Mouse (Mus musculus): ENCODE results near the gene Hipk3. TPM values are rescaled to one million over a fixed set of nuclear protein-coding genes. Genes with fewer than 3 reads are reported as not detected.

Hipk3 gene
- polyA plus RNA-seq, 1 experiment from 2014 or later = 33.1 TPM

- no peaks in the 10 kb centered on the region for H3K36me3 ChIP-seq (ENCODE audit: control insufficient read depth, insufficient read depth, low read length)
- peaks cover 12% of the 10 kb centered on the region; the same call in 1 of the 2 replicates for H3K4me1 ChIP-seq (ENCODE audit: control insufficient read depth, insufficient read depth, low read length)
- no peaks in the 10 kb centered on the region for H3K27me3 ChIP-seq (replicated peaks; ENCODE audit: control insufficient read depth, insufficient read depth, low read length)
- H3K9me3 ChIP-seq (ENCODE audit: control insufficient read depth, low read length) = no peaks in the 10 kb centered on the region
- 0 out of 2 replicates have a peak overlapping the region, but pooled peaks have one; percentile 7 for H3K4me2 ChIP-seq (ENCODE audit: low read depth, low read length)
- no peak overlapping the region for H3K9ac ChIP-seq (ENCODE audit: low read depth, low read length)
- no peak for ATAC-seq (ENCODE audit: low read depth)
- WGBS = 26% methylated on average over 4 of the region's 4 CpGs
- H3K27ac ChIP-seq (replicated peaks; ENCODE audit: low read depth, low read length) = no peak overlapping the region
- DNase-seq (ENCODE audit: low spot score) = no peak
- H3K4me3 ChIP-seq (ENCODE audit: low read depth, low read length) = no peak overlapping the region
These were observed 3.5 kb upstream of the Hipk3 start for GRCm38 (mm10) chr2:104497771-104498170.

- peaks cover 12% of the 10 kb centered on the region; the same call in 1 of the 2 replicates for H3K4me1 ChIP-seq (ENCODE audit: control insufficient read depth, insufficient read depth, low read length)
- H3K4me3 ChIP-seq (ENCODE audit: low read depth, low read length) = no peak overlapping the region
- no peak overlapping the region for H3K4me2 ChIP-seq (ENCODE audit: low read depth, low read length)
- 94% methylated on average over 2 of the region's 2 CpGs for WGBS
- no peaks in the 10 kb centered on the region for H3K27me3 ChIP-seq (replicated peaks; ENCODE audit: control insufficient read depth, insufficient read depth, low read length)
- H3K9ac ChIP-seq (ENCODE audit: low read depth, low read length) = no peak overlapping the region
- no peaks in the 10 kb centered on the region for H3K36me3 ChIP-seq (ENCODE audit: control insufficient read depth, insufficient read depth, low read length)
- ATAC-seq (ENCODE audit: low read depth) (no peak), DNase-seq (ENCODE audit: low spot score) (no peak)
- no peak overlapping the region for H3K27ac ChIP-seq (replicated peaks; ENCODE audit: low read depth, low read length)
- H3K9me3 ChIP-seq (ENCODE audit: control insufficient read depth, low read length) = no peaks in the 10 kb centered on the region
These were observed 3.0 kb upstream of the Hipk3 start for GRCm38 (mm10) chr2:104497231-104497630.

GRCm38 (mm10) chr2:104496206-104496605 is 2.0 kb upstream of the Hipk3 start:
- Histone ChIP-seq H3K27ac (replicated peaks; ENCODE audit: low read depth, low read length) (no peak overlapping the region), H3K27me3 (replicated peaks; ENCODE audit: control insufficient read depth, insufficient read depth, low read length) (no peaks in the 10 kb centered on the region), H3K4me2 (ENCODE audit: low read depth, low read length) (no peak overlapping the region), H3K36me3 (ENCODE audit: control insufficient read depth, insufficient read depth, low read length) (no peaks in the 10 kb centered on the region), H3K9me3 (ENCODE audit: control insufficient read depth, low read length) (no peaks in the 10 kb centered on the region), H3K9ac (ENCODE audit: low read depth, low read length) (no peak overlapping the region), H3K4me3 (ENCODE audit: low read depth, low read length) (no peak overlapping the region), H3K4me1 (ENCODE audit: control insufficient read depth, insufficient read depth, low read length) (peaks cover 15% of the 10 kb centered on the region)
- WGBS = 38% methylated on average over 5 of the region's 5 CpGs
- ATAC-seq (ENCODE audit: low read depth) (no peak), DNase-seq (ENCODE audit: low spot score) (no peak)

- H3K4me1 ChIP-seq (ENCODE audit: control insufficient read depth, insufficient read depth, low read length) = peaks cover 15% of the 10 kb centered on the region
- H3K36me3 ChIP-seq (ENCODE audit: control insufficient read depth, insufficient read depth, low read length) = no peaks in the 10 kb centered on the region
- peak; percentile 22 for DNase-seq (ENCODE audit: low spot score)
- H3K9ac ChIP-seq (ENCODE audit: low read depth, low read length) = peak overlapping the region; percentile 100
- H3K4me3 ChIP-seq (ENCODE audit: low read depth, low read length) = peak overlapping the region; percentile 94
- peak overlapping the region; percentile 100 for H3K27ac ChIP-seq (replicated peaks; ENCODE audit: low read depth, low read length)
- 14% methylated on average over 9 of the region's 9 CpGs for WGBS
- H3K4me2 ChIP-seq (ENCODE audit: low read depth, low read length) = peak overlapping the region; percentile 78
- H3K9me3 ChIP-seq (ENCODE audit: control insufficient read depth, low read length) = no peaks in the 10 kb centered on the region
- no peaks in the 10 kb centered on the region for H3K27me3 ChIP-seq (replicated peaks; ENCODE audit: control insufficient read depth, insufficient read depth, low read length)
- no peak for ATAC-seq (ENCODE audit: low read depth)
These were observed 547 bp upstream of the Hipk3 start for GRCm38 (mm10) chr2:104494801-104495185.

- Histone ChIP-seq H3K27ac (replicated peaks; ENCODE audit: low read depth, low read length) (peak overlapping the region; percentile 100), H3K27me3 (replicated peaks; ENCODE audit: control insufficient read depth, insufficient read depth, low read length) (no peaks in the 10 kb centered on the region), H3K4me1 (ENCODE audit: control insufficient read depth, insufficient read depth, low read length) (peaks cover 15% of the 10 kb centered on the region), H3K4me2 (ENCODE audit: low read depth, low read length) (peak overlapping the region; percentile 78), H3K4me3 (ENCODE audit: low read depth, low read length) (peak overlapping the region; percentile 94), H3K9me3 (ENCODE audit: control insufficient read depth, low read length) (no peaks in the 10 kb centered on the region), H3K9ac (ENCODE audit: low read depth, low read length) (peak overlapping the region; percentile 100), H3K36me3 (ENCODE audit: control insufficient read depth, insufficient read depth, low read length) (no peaks in the 10 kb centered on the region)
- ATAC-seq (ENCODE audit: low read depth) = peak; percentile 77
- WGBS = under 1% methylated on average over 50 of the region's 99 CpGs
- peak; percentile 90 for DNase-seq (ENCODE audit: low spot score)
These were observed 960 bp downstream of the Hipk3 start for GRCm38 (mm10) chr2:104493021-104493950.

- WGBS = 45% methylated on average over 2 of the region's 2 CpGs
- no peak for DNase-seq (ENCODE audit: low spot score)
- no peak overlapping the region for H3K27ac ChIP-seq (replicated peaks; ENCODE audit: low read depth, low read length)
- no peaks in the 10 kb centered on the region for H3K36me3 ChIP-seq (ENCODE audit: control insufficient read depth, insufficient read depth, low read length)
- H3K9ac ChIP-seq (ENCODE audit: low read depth, low read length) = no peak overlapping the region
- ATAC-seq (ENCODE audit: low read depth) = no peak
- H3K4me2 ChIP-seq (ENCODE audit: low read depth, low read length) = peak overlapping the region; percentile 28; the same call in 1 of the 2 replicates
- H3K4me3 ChIP-seq (ENCODE audit: low read depth, low read length) = no peak overlapping the region
- no peaks in the 10 kb centered on the region for H3K27me3 ChIP-seq (replicated peaks; ENCODE audit: control insufficient read depth, insufficient read depth, low read length)
- H3K4me1 ChIP-seq (ENCODE audit: control insufficient read depth, insufficient read depth, low read length) = peaks cover 10% of the 10 kb centered on the region
- no peaks in the 10 kb centered on the region for H3K9me3 ChIP-seq (ENCODE audit: control insufficient read depth, low read length)
These were observed 2.9 kb downstream of the Hipk3 start for GRCm38 (mm10) chr2:104491221-104491795.

- Histone ChIP-seq H3K4me3 (ENCODE audit: low read depth, low read length) (no peak overlapping the region), H3K36me3 (ENCODE audit: control insufficient read depth, insufficient read depth, low read length) (no peaks in the 10 kb centered on the region), H3K27ac (replicated peaks; ENCODE audit: low read depth, low read length) (no peak overlapping the region), H3K4me2 (ENCODE audit: low read depth, low read length) (no peak overlapping the region), H3K4me1 (ENCODE audit: control insufficient read depth, insufficient read depth, low read length) (peaks cover 10% of the 10 kb centered on the region), H3K27me3 (replicated peaks; ENCODE audit: control insufficient read depth, insufficient read depth, low read length) (no peaks in the 10 kb centered on the region), H3K9me3 (ENCODE audit: control insufficient read depth, low read length) (no peaks in the 10 kb centered on the region), H3K9ac (ENCODE audit: low read depth, low read length) (no peak overlapping the region)
- DNase-seq (ENCODE audit: low spot score) (no peak), ATAC-seq (ENCODE audit: low read depth) (no peak)
- 54% methylated on average over 2 of the region's 2 CpGs for WGBS
These were observed 3.5 kb downstream of the Hipk3 start for GRCm38 (mm10) chr2:104490761-104491160.

- DNase-seq (ENCODE audit: low spot score) (no peak), ATAC-seq (ENCODE audit: low read depth) (no peak)
- Histone ChIP-seq H3K27me3 (replicated peaks; ENCODE audit: control insufficient read depth, insufficient read depth, low read length) (no peaks in the 10 kb centered on the region), H3K9me3 (ENCODE audit: control insufficient read depth, low read length) (no peaks in the 10 kb centered on the region), H3K36me3 (ENCODE audit: control insufficient read depth, insufficient read depth, low read length) (no peaks in the 10 kb centered on the region), H3K4me3 (ENCODE audit: low read depth, low read length) (no peak overlapping the region), H3K4me2 (ENCODE audit: low read depth, low read length) (no peak overlapping the region), H3K4me1 (ENCODE audit: control insufficient read depth, insufficient read depth, low read length) (peaks cover 5% of the 10 kb centered on the region), H3K9ac (ENCODE audit: low read depth, low read length) (no peak overlapping the region), H3K27ac (replicated peaks; ENCODE audit: low read depth, low read length) (no peak overlapping the region)
- WGBS = 85% methylated on average over 2 of the region's 2 CpGs
These were observed 4.4 kb downstream of the Hipk3 start for GRCm38 (mm10) chr2:104489851-104490250.

Measured in embryonic facial prominence, embryonic 14.5 days (tissue).